Comparison of ENCODE assay signal across 30 mouse cellular contexts in the genomic region with DNA sequence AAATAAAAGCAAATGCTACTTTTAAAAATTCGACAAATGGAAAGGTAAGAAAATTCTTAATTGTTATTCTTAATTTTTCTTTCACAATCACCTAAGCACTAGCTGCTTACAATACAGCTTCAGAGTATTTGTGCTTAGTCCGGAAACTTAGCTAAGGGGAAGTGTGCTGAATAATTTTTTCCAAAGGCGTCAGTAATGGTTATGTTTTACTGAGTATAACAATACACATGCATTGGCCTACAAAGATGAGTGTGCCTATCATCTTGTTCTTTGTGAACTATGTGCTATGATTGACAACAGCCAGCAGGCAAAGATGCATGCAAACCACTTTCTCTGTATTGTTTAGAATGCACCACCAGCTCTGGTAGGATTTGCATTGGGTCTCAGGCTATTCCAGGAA.
"Had no signal": no experiment of that assay in that cellular context is flagged by ENCODE, and none has a peak within 500 bp of the region (broad histone marks: within the 10 kb centered on the region; RNA-seq: fewer than 3 reads in every experiment).

No protein-coding gene starts in this region.

- H3K36me3 ChIP-seq: limb, embryonic 10.5 days; limb, embryonic 12.5 days; limb, embryonic 13.5 days; limb, embryonic 15.5 days; liver, embryonic 12.5 days; liver, embryonic 13.5 days; liver, embryonic 15.5 days; lung, embryonic 15.5 days; midbrain, embryonic 10.5 days; midbrain, embryonic 12.5 days; midbrain, embryonic 13.5 days; neural tube, embryonic 12.5 days had no signal

- H3K4me2 ChIP-seq: limb, embryonic 12.5 days; limb, embryonic 13.5 days; limb, embryonic 15.5 days; liver, embryonic 11.5 days; liver, embryonic 12.5 days; liver, embryonic 13.5 days; liver, embryonic 15.5 days; lung, embryonic 14.5 days; lung, embryonic 15.5 days; midbrain, embryonic 12.5 days; midbrain, embryonic 13.5 days; neural tube, embryonic 12.5 days had no signal

- H3K4me1 ChIP-seq: limb, embryonic 10.5 days; limb, embryonic 12.5 days; limb, embryonic 13.5 days; limb, embryonic 15.5 days; liver, embryonic 12.5 days; liver, embryonic 13.5 days; liver, embryonic 15.5 days; lung, embryonic 15.5 days; megakaryocyte, embryonic 14.5 days; midbrain, embryonic 10.5 days; midbrain, embryonic 12.5 days; midbrain, embryonic 13.5 days; neural tube, embryonic 12.5 days had no signal

- ATAC-seq: liver, embryonic 12.5 days; liver, postnatal 0 days; lung, postnatal 0 days; midbrain, embryonic 13.5 days; midbrain, embryonic 16.5 days had no signal

- H3K9ac ChIP-seq: limb, embryonic 12.5 days; limb, embryonic 13.5 days; limb, embryonic 15.5 days; liver, embryonic 12.5 days; liver, embryonic 13.5 days; liver, embryonic 14.5 days; liver, embryonic 15.5 days; liver, postnatal 0 days; lung, embryonic 14.5 days; lung, embryonic 15.5 days; midbrain, embryonic 12.5 days; midbrain, embryonic 13.5 days; neural tube, embryonic 12.5 days had no signal

- H3K27me3 ChIP-seq: limb, embryonic 12.5 days; limb, embryonic 13.5 days; limb, embryonic 15.5 days; liver, embryonic 12.5 days; liver, embryonic 13.5 days; liver, embryonic 15.5 days; lung, embryonic 15.5 days; megakaryocyte, embryonic 14.5 days; midbrain, embryonic 12.5 days; midbrain, embryonic 13.5 days; neural tube, embryonic 12.5 days had no signal

- H3K4me3 ChIP-seq: limb, embryonic 10.5 days; limb, embryonic 12.5 days; limb, embryonic 13.5 days; limb, embryonic 15.5 days; liver, embryonic 12.5 days; liver, embryonic 13.5 days; liver, embryonic 15.5 days; lung, embryonic 15.5 days; megakaryocyte, embryonic 14.5 days; midbrain, embryonic 10.5 days; midbrain, embryonic 12.5 days; midbrain, embryonic 13.5 days; myocyte; neural tube, embryonic 12.5 days had no signal

- DNase-seq: left cerebral cortex, postnatal 4 days; liver; liver, embryonic 13.5 days; liver, postnatal 0 days; lung, adult 18-20 months; lung, adult 2 months; lung, embryonic 14.5 days; lung, postnatal 10 days; lung, postnatal 14 days; lung, postnatal 36 days; lung, postnatal 4 days; midbrain, embryonic 14.5 days had no signal

- H3K27ac ChIP-seq: limb, embryonic 10.5 days; limb, embryonic 12.5 days; limb, embryonic 13.5 days; limb, embryonic 15.5 days; liver, embryonic 12.5 days; liver, embryonic 13.5 days; liver, embryonic 14.5 days; liver, embryonic 15.5 days; lung, embryonic 15.5 days; macrophage; midbrain, embryonic 10.5 days; midbrain, embryonic 12.5 days; midbrain, embryonic 13.5 days; neural tube, embryonic 12.5 days had no signal

- H3K9me3 ChIP-seq: limb, embryonic 10.5 days; limb, embryonic 12.5 days; limb, embryonic 13.5 days; limb, embryonic 15.5 days; liver, embryonic 12.5 days; liver, embryonic 13.5 days; liver, embryonic 15.5 days; lung, embryonic 15.5 days; megakaryocyte, embryonic 14.5 days; midbrain, embryonic 10.5 days; midbrain, embryonic 12.5 days; midbrain, embryonic 13.5 days; neural tube, embryonic 12.5 days had no signal
